Mouse (Mus musculus) adrenal gland, adult 2 months (tissue): ENCODE measurements at regions not wholly inside any gene's neighbourhood (a gene's known extent, or its start where the extent isn't known, plus 50 kb on each side); places are given as distances from the start of the nearest gene placed in this dataset.

Experiments used
- DNase-seq: peaks from one replicate; pipeline ENCODE4 v3.0.0; 2021

- DNase-seq = no peak
These were observed 56.1 kb upstream of the Samsn1 start for GRCm38 (mm10) chr16:76078219-76078618.

GRCm38 (mm10) chr16:76076231-76076630 lies 54.1 kb upstream of the Samsn1 start:
- DNase-seq = no peak
